Mouse (Mus musculus) layer of hippocampus, adult 9-10 months (tissue): ENCODE measurements around the gene Duoxa1.

ENCODE experiments used
- DNase-seq: peaks from one replicate; pipeline ENCODE4 v3.0.0; 2022; ENCODE audit warnings: low spot score

The Duoxa1 gene

GRCm38 (mm10) chr2:122297271-122298095 is 16.0 kb downstream of the Duoxa1 start:
- DNase-seq, result no peak

DNA sequence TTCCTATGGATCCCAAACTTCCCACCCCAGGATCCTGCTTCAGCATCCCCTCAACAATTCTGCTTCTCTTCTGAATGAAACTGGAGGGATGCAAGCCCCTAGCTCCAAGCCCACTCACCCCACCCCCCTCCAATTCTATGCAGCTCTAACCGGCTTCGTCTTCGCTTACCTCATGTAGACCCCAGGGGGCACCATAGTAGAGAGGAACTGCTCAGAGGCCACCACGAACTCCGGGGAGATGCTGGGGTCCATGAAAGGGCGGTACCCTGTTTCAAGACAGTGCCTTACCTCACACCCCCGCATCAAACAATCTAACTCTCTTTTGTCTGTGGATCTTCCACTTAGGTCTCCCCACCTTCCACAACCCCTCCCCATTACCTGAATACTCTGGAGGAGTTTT is 18.6 kb downstream of the Duoxa1 start:
- DNase-seq, result no peak

- no peak for DNase-seq
Observed at GRCm38 (mm10) chr2:122286137-122286536, 27.4 kb downstream of the Duoxa1 start.

DNA sequence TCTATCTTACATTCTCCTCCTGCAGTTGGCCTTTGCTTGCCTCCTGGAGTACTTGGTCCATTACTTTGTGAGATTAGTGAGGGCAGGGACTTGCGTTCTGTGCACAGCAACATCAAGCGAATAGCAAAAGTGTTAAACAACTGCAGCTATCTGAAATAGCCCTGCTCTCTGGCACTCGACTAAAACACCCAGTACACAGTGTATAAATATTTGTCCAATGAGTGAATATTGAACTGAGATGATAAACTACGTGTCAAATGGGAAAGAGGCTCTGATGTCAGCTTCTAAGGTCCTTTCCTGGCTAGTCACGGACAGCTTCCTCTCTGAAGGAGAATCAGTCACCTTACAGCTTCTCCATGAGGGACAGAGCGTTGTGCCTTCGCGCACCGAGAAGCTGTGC is 29.4 kb downstream of the Duoxa1 start:
- no peak for DNase-seq

DNA sequence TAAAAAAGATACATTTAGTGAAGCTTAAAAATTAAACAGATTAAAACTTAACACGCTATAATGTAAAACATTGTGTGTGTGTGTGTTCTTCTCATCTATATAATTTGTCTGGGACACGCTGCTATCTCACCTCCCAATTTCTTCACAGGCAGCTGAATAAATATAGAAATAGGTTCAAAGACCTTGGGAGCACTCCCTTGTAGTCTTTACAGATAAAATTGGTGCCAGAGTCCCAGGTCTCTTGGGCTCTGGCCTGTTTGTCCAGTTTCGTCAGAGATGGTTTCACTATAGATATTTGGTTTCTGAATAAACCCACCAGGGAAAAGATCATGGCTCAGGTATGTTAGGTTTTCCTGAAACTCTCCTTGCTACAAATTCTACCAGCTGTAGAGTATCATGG is 34.8 kb downstream of the Duoxa1 start:
- DNase-seq, result no peak

DNA sequence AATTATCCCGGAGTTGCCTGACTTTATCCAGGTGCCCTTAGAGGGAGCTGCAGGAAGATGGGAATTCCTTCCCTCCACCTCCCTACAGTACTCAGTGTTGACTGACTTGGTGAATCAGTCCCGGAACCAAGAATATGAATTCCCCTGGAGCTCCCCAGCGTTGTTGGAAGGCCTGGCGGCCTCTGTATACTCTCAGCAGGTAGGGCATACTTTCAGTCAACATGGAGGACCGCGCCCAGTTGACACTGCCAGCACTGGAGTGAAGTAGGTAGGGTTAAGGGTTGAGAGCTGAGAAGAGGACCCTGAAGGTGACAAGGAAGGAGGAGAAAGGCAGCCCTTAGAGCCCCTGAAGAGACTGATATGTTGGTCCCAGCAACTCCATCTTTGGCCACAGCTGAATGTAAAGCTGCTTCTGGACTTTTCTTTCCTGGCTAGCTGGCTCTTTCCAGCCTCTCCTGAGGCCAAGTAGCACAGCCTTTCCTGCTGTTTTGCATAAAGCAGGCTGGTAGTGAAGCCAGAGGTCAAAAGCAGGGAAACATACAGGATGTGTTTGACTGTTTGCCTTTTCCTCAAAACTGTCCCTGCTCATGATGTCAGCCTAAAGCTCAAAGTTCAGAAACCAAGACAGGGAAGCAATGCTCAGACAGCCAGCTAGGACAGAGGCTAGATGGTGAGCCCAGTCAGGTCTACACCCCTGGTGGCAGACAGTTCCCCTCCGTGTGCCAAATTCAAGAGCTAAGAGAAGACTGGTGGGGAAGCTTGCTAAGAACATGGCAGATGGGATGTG is 46.9 kb downstream of the Duoxa1 start:
- no peak for DNase-seq

DNA sequence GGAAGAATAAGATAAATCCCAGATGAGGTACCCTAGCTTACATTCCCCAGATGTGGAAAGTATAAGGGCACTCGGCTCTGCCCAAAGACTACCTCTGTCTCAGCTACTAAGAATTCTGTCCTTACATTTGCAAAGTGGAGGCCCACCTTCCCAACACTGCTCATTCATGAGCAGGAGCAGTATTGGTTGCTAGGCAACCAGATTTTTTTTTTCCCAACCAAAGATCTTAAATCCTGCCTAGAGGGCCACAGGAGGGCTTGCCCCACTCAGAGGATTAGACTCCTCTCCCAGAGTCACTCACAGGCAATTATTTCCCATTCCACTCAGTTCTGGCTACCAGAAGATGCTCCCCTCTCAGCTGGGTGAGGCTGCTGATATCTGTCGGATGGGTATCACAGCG is 48.8 kb downstream of the Duoxa1 start:
- DNase-seq, result no peak

- DNase-seq, result no peak
Observed at GRCm38 (mm10) chr2:122260729-122261128, 52.8 kb downstream of the Duoxa1 start.

DNA sequence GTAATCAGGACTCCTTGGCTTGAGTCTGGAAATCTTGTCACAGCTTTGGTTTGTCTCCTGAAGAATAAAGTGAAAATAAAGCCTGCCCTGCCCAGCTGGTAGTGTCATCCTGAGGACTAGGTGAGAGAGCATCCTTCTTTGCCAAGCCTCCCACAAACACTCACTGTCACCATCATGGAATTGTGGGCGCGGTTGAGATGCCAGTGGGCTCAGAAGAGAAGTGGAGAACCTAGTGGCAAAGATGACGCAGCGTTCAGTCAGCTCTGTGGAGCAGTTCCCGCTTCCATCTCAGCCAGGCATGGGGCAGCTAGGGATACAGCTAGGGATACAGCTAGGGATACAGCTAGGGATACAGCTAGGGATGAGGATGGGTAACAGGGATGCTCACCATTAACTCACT is 57.5 kb downstream of the Duoxa1 start:
- no peak for DNase-seq
